Mouse (Mus musculus) cerebellum, adult 2 months (tissue): ENCODE results near the gene Vps13a.

Experiments used
- CTCF ChIP-seq: fragments of 200-500 bp; IDR thresholded peaks from 2 replicates; pipeline ENCODE4 v1.5.1; 2011; ENCODE audit warnings: low read depth, mild to moderate bottlenecking, control low read depth, low read length, moderate library complexity, borderline replicate concordance; ENCODE audit not compliant: insufficient read depth
- POLR2A ChIP-seq: fragments of 200-500 bp; IDR thresholded peaks from 2 replicates; pipeline ENCODE4 v1.6.1; 2011; ENCODE audit warnings: low read length, control low read depth, borderline replicate concordance; ENCODE audit not compliant: insufficient read depth

DNA sequence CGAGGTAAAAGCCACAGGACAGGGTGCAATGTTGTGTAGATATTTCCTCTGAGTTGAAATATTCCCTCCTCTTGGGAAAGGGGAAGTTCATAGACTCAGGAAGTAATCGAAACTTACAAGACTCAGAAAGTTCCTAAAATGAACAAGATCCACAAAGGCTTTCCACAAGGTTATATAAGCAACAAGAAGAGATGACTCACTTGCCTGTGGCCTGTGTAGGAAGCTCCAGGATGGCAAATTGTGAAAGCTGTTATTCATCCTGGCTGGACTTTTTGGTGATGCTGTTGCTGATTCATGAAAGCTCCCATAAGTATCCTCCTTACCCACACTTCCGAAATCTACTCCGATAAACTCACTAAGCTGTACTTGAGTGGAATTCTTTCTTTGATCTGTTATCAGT, 17.2 kb upstream of the Vps13a start:
- TF ChIP-seq CTCF: no peak
- TF ChIP-seq POLR2A: no peak
